Comparison of ENCODE assay signal across 8 mouse cellular contexts in genomic region chr19:30295263-30295704, GRCm38 (mm10).
DNase-seq lines count a peak whose midpoint lies in the region; ATAC-seq and TF ChIP-seq lines count a peak whose summit lies in the region.

No protein-coding gene starts in this region.

- H3K79me2 ChIP-seq in CH12.LX (replicated peaks; ENCODE audit: control insufficient read depth, extremely low read depth, insufficient read depth, poor library complexity, severe bottlenecking) = no peaks in the 10 kb centered on the region

- WGBS in embryonic facial prominence, embryonic 15.5 days = 23% methylated on average over 15 of the region's 15 CpGs
- 40% methylated on average over 15 of the region's 15 CpGs for WGBS in kidney, embryonic 15.5 days

- no peaks in the 10 kb centered on the region for H3K27me3 ChIP-seq in CH12.LX (replicated peaks)
- no peaks in the 10 kb centered on the region for H3K27me3 ChIP-seq in embryonic facial prominence, embryonic 15.5 days
- 0 out of 2 replicates have a peak, but pooled peaks cover 8% of the 10 kb centered on the region for H3K27me3 ChIP-seq in kidney, embryonic 15.5 days

- peak in 1 of 2 experiments; percentile 68; a peak in 2 of 4 replicates for TF ChIP-seq CTCF in CH12.LX (conservative IDR thresholded peaks at IDR 0.05 in 1 of 2, IDR thresholded peaks at IDR 0.05 in 1 of 2; ENCODE audit: low read depth in 2 of 2, low read length in 2 of 2)

- peak overlapping the region; percentile 33; the same call in 1 of the 2 replicates for H3K4me2 ChIP-seq in CH12.LX (ENCODE audit: insufficient read depth, low read depth, poor library complexity, severe bottlenecking)
- peak overlapping the region; percentile 23; the same call in 1 of the 2 replicates for H3K4me2 ChIP-seq in embryonic facial prominence, embryonic 15.5 days (replicated peaks)
- peak overlapping the region; percentile 31 for H3K4me2 ChIP-seq in kidney, embryonic 15.5 days

- no peaks in the 10 kb centered on the region for H3K36me3 ChIP-seq in CH12.LX (replicated peaks in 1 of 2; ENCODE audit: control insufficient read depth in 1 of 2, insufficient read depth in 1 of 2, low read length in 1 of 2)
- no peaks in the 10 kb centered on the region for H3K36me3 ChIP-seq in embryonic facial prominence, embryonic 15.5 days
- no peaks in the 10 kb centered on the region for H3K36me3 ChIP-seq in kidney, embryonic 15.5 days

- no peak for TF ChIP-seq EP300 in CH12.LX (IDR thresholded peaks at IDR 0.05; ENCODE audit: low read length)

- no peak for TF ChIP-seq POLR2A in CH12.LX (IDR thresholded peaks at IDR 0.05; ENCODE audit: low read depth, low read length)

- in situ Hi-C loops in CH12.LX (cut with MboI; ENCODE audit: low pct_ligation_motif_present, low pct_unique_long_range_greater_than_20kb, low sequenced_read_pairs) = no loop called here

- no peaks in the 10 kb centered on the region for H3K4me1 ChIP-seq in CH12.LX (ENCODE audit: control insufficient read depth in 1 of 2, insufficient read depth in 2 of 2)
- H3K4me1 ChIP-seq in embryonic facial prominence, embryonic 15.5 days = no peaks in the 10 kb centered on the region
- 0 out of 2 replicates have a peak, but pooled peaks cover 4% of the 10 kb centered on the region for H3K4me1 ChIP-seq in kidney, embryonic 15.5 days

- peak; percentile 43 for TF ChIP-seq RAD21 in CH12.LX (IDR thresholded peaks at IDR 0.05; ENCODE audit: low read depth, low read length)

- DNase-seq in adrenal gland, postnatal 14 days = peak; percentile 17
- no peak for DNase-seq in adrenal gland, postnatal 25 days
- peak; percentile 13 for DNase-seq in CH12.LX (ENCODE audit: extremely low read depth)
- DNase-seq in lung, postnatal 14 days = peak; percentile 29
- no peak for DNase-seq in urinary bladder, postnatal 25 days (ENCODE audit: low spot score)
- no peak for DNase-seq in adipocyte (ENCODE audit: low spot score)

- dilution Hi-C loops in CH12.LX (cut with MboI; ENCODE audit: extremely low pct_ligation_motif_present, extremely low pct_unique_long_range_greater_than_20kb, low sequenced_read_pairs) = no loop called here

- no peak overlapping the region for H3K27ac ChIP-seq in CH12.LX (ENCODE audit: insufficient read depth, low read depth)
- H3K27ac ChIP-seq in embryonic facial prominence, embryonic 15.5 days (replicated peaks) = no peak overlapping the region
- no peak overlapping the region for H3K27ac ChIP-seq in kidney, embryonic 15.5 days

- no peak for ATAC-seq in embryonic facial prominence, embryonic 15.5 days (ENCODE audit: insufficient number of reproducible peaks, low FRiP score, low TSS enrichment, low read depth)
- no peak for ATAC-seq in kidney, embryonic 15.5 days (replicated peaks; ENCODE audit: low FRiP score)

- no peak overlapping the region for H3K4me3 ChIP-seq in CH12.LX (replicated peaks in 1 of 3; ENCODE audit: low read depth in 2 of 3, low read length in 2 of 3, poor library complexity in 1 of 3)
- H3K4me3 ChIP-seq in embryonic facial prominence, embryonic 15.5 days (replicated peaks) = peak overlapping the region; percentile 13
- no peak overlapping the region for H3K4me3 ChIP-seq in kidney, embryonic 15.5 days (replicated peaks)

- no peak overlapping the region for H3K9ac ChIP-seq in CH12.LX (ENCODE audit: insufficient read depth, low read depth)
- no peak overlapping the region for H3K9ac ChIP-seq in embryonic facial prominence, embryonic 15.5 days
- no peak overlapping the region for H3K9ac ChIP-seq in kidney, embryonic 15.5 days

- no peaks in the 10 kb centered on the region for H3K9me3 ChIP-seq in CH12.LX (replicated peaks; ENCODE audit: low read length)
- no peaks in the 10 kb centered on the region for H3K9me3 ChIP-seq in embryonic facial prominence, embryonic 15.5 days (replicated peaks)
- no peaks in the 10 kb centered on the region for H3K9me3 ChIP-seq in kidney, embryonic 15.5 days (replicated peaks)

TF ChIP-seq in CH12.LX, 34 proteins besides CTCF, POLR2A, EP300 and RAD21:
- TF ChIP-seq BHLHE40 (IDR thresholded peaks at IDR 0.05; ENCODE audit: low read depth, low read length) = no peak
- TF ChIP-seq RCOR1 (conservative IDR thresholded peaks at IDR 0.05; ENCODE audit: low read depth, low read length) = no peak
- TF ChIP-seq SMC3 (IDR thresholded peaks at IDR 0.05; ENCODE audit: low read depth, low read length) = peak; percentile 39
- TF ChIP-seq ZNF384 (IDR thresholded peaks at IDR 0.05; ENCODE audit: low read depth, low read length) = peak; percentile 78
- TF ChIP-seq ZKSCAN1 (IDR thresholded peaks at IDR 0.05; ENCODE audit: borderline replicate concordance, low read depth, low read length) = no peak

Comparison
In these comparisons a context has a peak if more than half of its experiments do, and no peak if none do; other contexts are left out.
1. DNase-seq: peak in adrenal gland, postnatal 14 days (single experiment), CH12.LX (single experiment) and lung, postnatal 14 days (single experiment); none in adrenal gland, postnatal 25 days (single experiment), urinary bladder, postnatal 25 days (single experiment) and adipocyte (single experiment).
2. Peak in every context shown above with its lines, with median percentiles within 50 percentile points of each other: H3K4me2 ChIP-seq.